Mouse (Mus musculus) E14TG2a.4 (cell line): Measurements from ENCODE around the gene Smpd3.

ENCODE experiments used
- H3K27me3 ChIP-seq: 2 replicates; pipeline ENCODE4 v1.6.1; 2014; ENCODE audit warnings: low read length, control low read depth; ENCODE audit not compliant: insufficient read depth
- H3K36me3 ChIP-seq: 2 replicates; pipeline ENCODE4 v1.6.1; 2014; ENCODE audit warnings: low read length, control low read depth; ENCODE audit not compliant: insufficient read depth
- H3K4me1 ChIP-seq: replicated peaks from 2 replicates; pipeline ENCODE4 v1.6.1; 2014; ENCODE audit warnings: low read depth, low read length, control low read depth
- H3K4me3 ChIP-seq: replicated peaks from 2 replicates; pipeline ENCODE4 v1.5.1; 2014; ENCODE audit warnings: mild to moderate bottlenecking, low read length
- H3K9me3 ChIP-seq: 2 replicates; pipeline ENCODE4 v1.6.1; 2014; ENCODE audit warnings: low read length, control low read depth
- CTCF ChIP-seq: conservative IDR thresholded peaks from 2 replicates; pipeline ENCODE4 v1.5.1; 2014; ENCODE audit warnings: low read length
- NANOG ChIP-seq: IDR thresholded peaks from 2 replicates; pipeline ENCODE4 v1.6.1; 2014; ENCODE audit warnings: borderline replicate concordance, low read length, mixed read lengths
- POU5F1 ChIP-seq: IDR thresholded peaks from 2 replicates; pipeline ENCODE4 v1.6.1; 2014; ENCODE audit warnings: low read length, borderline replicate concordance

Gene Smpd3

GRCm38 (mm10) chr8:106364837-106365236, 27.0 kb upstream of the Smpd3 start:
- no peak for TF ChIP-seq POU5F1
- no peak for TF ChIP-seq CTCF
- TF ChIP-seq NANOG: no peak

GRCm38 (mm10) chr8:106364278-106364677, 26.5 kb upstream of the Smpd3 start:
- TF ChIP-seq NANOG: no peak
- TF ChIP-seq POU5F1: no peak
- TF ChIP-seq CTCF: no peak
- peaks cover 6% of the 10 kb centered on the region; the same call in 1 of the 2 replicates for H3K27me3 ChIP-seq
- H3K36me3 ChIP-seq: no peaks in the 10 kb centered on the region
- H3K9me3 ChIP-seq: no peaks in the 10 kb centered on the region
- H3K4me1 ChIP-seq: peaks cover 9% of the 10 kb centered on the region
- no peak overlapping the region for H3K4me3 ChIP-seq

More at GRCm38 (mm10) chr8:106364837-106365236, 27.0 kb upstream of the Smpd3 start:
- Histone ChIP-seq H3K4me1 (peaks cover 9% of the 10 kb centered on the region), H3K27me3 (peaks cover 11% of the 10 kb centered on the region; the same call in 1 of the 2 replicates), H3K4me3 (no peak overlapping the region), H3K9me3 (no peaks in the 10 kb centered on the region), H3K36me3 (no peaks in the 10 kb centered on the region)

DNA sequence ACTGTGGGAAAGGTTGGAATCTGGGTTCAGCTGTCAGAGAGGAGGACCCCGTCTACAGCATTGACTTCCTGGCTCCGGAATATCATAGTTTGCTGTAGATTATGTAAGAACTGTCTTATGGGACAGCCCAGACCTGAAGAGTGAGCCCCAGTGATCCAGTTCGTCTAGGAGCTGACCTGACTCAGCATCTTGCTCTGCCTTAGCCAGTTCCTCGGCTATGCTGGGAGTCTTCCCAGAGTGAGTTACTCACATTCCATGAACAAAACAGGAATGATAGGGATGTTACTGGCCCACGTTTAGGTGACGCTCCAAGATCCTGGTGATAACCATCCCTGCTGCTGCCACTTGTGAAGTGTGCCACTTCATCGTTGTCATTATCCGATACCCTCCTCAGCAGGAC, 25.5 kb upstream of the Smpd3 start:
- no peak overlapping the region for H3K4me3 ChIP-seq
- H3K36me3 ChIP-seq: no peaks in the 10 kb centered on the region
- no peaks in the 10 kb centered on the region; the same call in 1 of the 2 replicates for H3K9me3 ChIP-seq
- no peak for TF ChIP-seq CTCF
- TF ChIP-seq POU5F1: no peak
- peaks cover 9% of the 10 kb centered on the region for H3K4me1 ChIP-seq
- H3K27me3 ChIP-seq: peaks cover 6% of the 10 kb centered on the region; the same call in 1 of the 2 replicates

- Histone ChIP-seq H3K4me3 (no peak overlapping the region), H3K4me1 (peaks cover 9% of the 10 kb centered on the region), H3K27me3 (peaks cover 8% of the 10 kb centered on the region), H3K36me3 (no peaks in the 10 kb centered on the region), H3K9me3 (no peaks in the 10 kb centered on the region; the same call in 1 of the 2 replicates)
- TF ChIP-seq POU5F1 (no peak), NANOG (no peak), CTCF (no peak)
These were observed 22.0 kb upstream of the Smpd3 start for GRCm38 (mm10) chr8:106359650-106360338.

GRCm38 (mm10) chr8:106351135-106351534, 13.3 kb upstream of the Smpd3 start:
- H3K4me1 ChIP-seq: peaks cover 8% of the 10 kb centered on the region
- no peak overlapping the region for H3K4me3 ChIP-seq
- H3K36me3 ChIP-seq: no peaks in the 10 kb centered on the region
- H3K27me3 ChIP-seq: peaks cover 17% of the 10 kb centered on the region
- no peaks in the 10 kb centered on the region for H3K9me3 ChIP-seq
- TF ChIP-seq POU5F1 (no peak), CTCF (no peak), NANOG (no peak)

- H3K4me3 ChIP-seq: no peak overlapping the region
- no peak for TF ChIP-seq POU5F1
- TF ChIP-seq CTCF: no peak
- TF ChIP-seq NANOG: no peak
- H3K4me1 ChIP-seq: peaks cover 8% of the 10 kb centered on the region
- H3K36me3 ChIP-seq: no peaks in the 10 kb centered on the region
- H3K9me3 ChIP-seq: no peaks in the 10 kb centered on the region
- peaks cover 10% of the 10 kb centered on the region for H3K27me3 ChIP-seq
These were observed 11.6 kb upstream of the Smpd3 start for GRCm38 (mm10) chr8:106349398-106349797.

DNA sequence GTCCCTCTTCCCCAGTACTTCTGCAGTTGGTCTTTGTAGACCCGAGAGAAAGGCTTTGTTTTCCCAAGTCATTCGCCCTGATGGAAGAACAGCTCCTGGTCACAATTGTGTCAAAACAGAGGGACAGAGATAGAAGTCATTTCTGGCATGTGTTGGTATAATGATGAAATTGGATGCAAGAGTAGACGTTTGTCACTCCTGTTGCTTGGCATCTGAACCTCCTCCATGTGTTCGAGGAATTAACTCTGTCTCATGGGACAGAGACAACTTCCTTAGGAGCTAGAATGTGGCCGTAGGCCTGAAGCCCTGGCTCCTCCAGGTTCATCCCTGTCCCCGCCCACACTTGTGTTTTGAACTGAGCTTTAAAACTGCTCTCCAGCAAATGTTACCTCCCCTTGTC, 8.3 kb upstream of the Smpd3 start:
- Histone ChIP-seq H3K9me3 (no peaks in the 10 kb centered on the region), H3K4me3 (no peak overlapping the region), H3K4me1 (peaks cover 8% of the 10 kb centered on the region), H3K27me3 (peaks cover 6% of the 10 kb centered on the region), H3K36me3 (no peaks in the 10 kb centered on the region)
- TF ChIP-seq POU5F1 (no peak), CTCF (no peak), NANOG (no peak)

DNA sequence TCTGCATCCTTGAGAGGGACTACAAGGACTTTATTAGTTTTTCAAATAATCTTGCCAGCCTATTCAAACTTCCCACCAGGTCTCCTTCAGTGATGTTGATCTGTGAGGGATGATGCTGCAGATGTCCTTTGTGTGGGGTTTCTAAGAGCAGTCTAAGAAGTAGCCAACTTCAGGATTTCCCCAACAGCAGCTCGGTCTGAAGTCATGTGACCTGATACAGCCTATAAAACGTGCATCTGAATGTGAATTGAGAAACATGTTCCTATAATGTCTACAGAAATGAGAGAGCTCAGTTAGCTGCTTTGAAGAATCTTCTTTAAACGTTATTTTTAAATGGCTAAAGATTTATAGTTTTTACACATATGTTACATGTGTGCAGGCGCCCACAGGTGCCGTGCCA, 5.7 kb upstream of the Smpd3 start:
- peaks cover 19% of the 10 kb centered on the region for H3K4me1 ChIP-seq
- H3K27me3 ChIP-seq: no peaks in the 10 kb centered on the region
- no peak overlapping the region for H3K4me3 ChIP-seq
- TF ChIP-seq NANOG (no peak), CTCF (no peak), POU5F1 (no peak)
- no peaks in the 10 kb centered on the region for H3K36me3 ChIP-seq
- no peaks in the 10 kb centered on the region for H3K9me3 ChIP-seq

- Histone ChIP-seq H3K36me3 (no peaks in the 10 kb centered on the region), H3K4me3 (no peak overlapping the region), H3K27me3 (no peaks in the 10 kb centered on the region), H3K4me1 (peaks cover 20% of the 10 kb centered on the region), H3K9me3 (no peaks in the 10 kb centered on the region)
- TF ChIP-seq CTCF (no peak), POU5F1 (no peak), NANOG (no peak)
These were observed 5.0 kb upstream of the Smpd3 start for GRCm38 (mm10) chr8:106342828-106343227.
